Mouse (Mus musculus) intestine, embryonic 14.5 days (tissue): ENCODE measurements around the gene Nlrp4c. TPM values are rescaled to one million over a fixed set of nuclear protein-coding genes. Genes with fewer than 3 reads are reported as not detected.
A peak's percentile ranks its signal among the peaks of the same experiment; 100 is the strongest.

ENCODE experiments used
- ATAC-seq: fragments of 200-750 bp; cut with Nextera tagmentation; replicated peaks from 2 replicates; pipeline ENCODE4 v1.8.0; 2017; ENCODE audit warnings: low read depth, moderate number of reproducible peaks, moderate TSS enrichment, moderate library complexity; ENCODE audit not compliant: low FRiP score, low TSS enrichment
- DNase-seq: peaks from one replicate; pipeline ENCODE4 v3.0.0-alpha.2; 2018; ENCODE audit warnings: low spot score
- H3K27ac ChIP-seq: fragments of 300-500 bp; sonication (generic); 2 replicates; pipeline ENCODE4 v1.5.1; 2014; ENCODE audit warnings: low read depth, mild to moderate bottlenecking, control low read depth
- H3K27me3 ChIP-seq: fragments of 300-500 bp; sonication (generic); replicated peaks from 2 replicates; pipeline ENCODE4 v1.6.1; 2014; ENCODE audit warnings: low read length, control low read depth; ENCODE audit not compliant: control insufficient read depth, insufficient read depth
- H3K36me3 ChIP-seq: fragments of 300-500 bp; sonication (generic); 2 replicates; pipeline ENCODE4 v1.6.1; 2014; ENCODE audit warnings: low read length, control low read depth; ENCODE audit not compliant: control insufficient read depth, insufficient read depth
- H3K4me1 ChIP-seq: fragments of 300-500 bp; sonication (generic); replicated peaks from 2 replicates; pipeline ENCODE4 v1.6.1; 2014; ENCODE audit warnings: low read length, control low read depth, mixed read lengths; ENCODE audit not compliant: control insufficient read depth, insufficient read depth
- H3K4me2 ChIP-seq: fragments of 300-500 bp; sonication (generic); 2 replicates; pipeline ENCODE4 v1.6.1; 2014; ENCODE audit warnings: low read length
- H3K4me3 ChIP-seq: fragments of 300-500 bp; sonication (generic); 2 replicates; pipeline ENCODE4 v1.5.1; 2014; ENCODE audit warnings: low read depth, low read length, control low read depth, mixed read lengths
- H3K9ac ChIP-seq: fragments of 300-500 bp; sonication (generic); 2 replicates; pipeline ENCODE4 v1.6.1; 2014; ENCODE audit warnings: mild to moderate bottlenecking, low read length
- H3K9me3 ChIP-seq: fragments of 300-500 bp; sonication (generic); 2 replicates; pipeline ENCODE4 v1.6.1; 2016; ENCODE audit warnings: low read length, control low read depth; ENCODE audit not compliant: control insufficient read depth
- WGBS: fragments of 180-500 bp; shearing (Covaris S2); extraction: QIAGEN DNeasy Blood & Tissue Kit; methylation state at CpG from one replicate; pipeline ENCODE4 v1.1.7; 2014; 5-methylcytosine and 5-hydroxymethylcytosine counted together
- polyA plus RNA-seq: library from polyadenylated mRNA; unstranded; fragments of >200 nt; fragmentation: Nextera tagmentation; extraction: Ambion mirVana; gene quantifications from 2 replicates; pipeline ENCODE4 v1.2.1, GENCODE M21; 2014

Nlrp4c gene
- polyA plus RNA-seq, 1 experiment from 2014 or later, result not detected

GRCm38 (mm10) chr7:6153131-6153530, 108.2 kb downstream of the Nlrp4c start:
- Histone ChIP-seq H3K4me2 (no peak overlapping the region), H3K27me3 (no peaks in the 10 kb centered on the region), H3K9me3 (no peaks in the 10 kb centered on the region), H3K9ac (no peak overlapping the region), H3K4me3 (no peak overlapping the region), H3K27ac (no peak overlapping the region), H3K4me1 (peaks cover 13% of the 10 kb centered on the region; the same call in 1 of the 2 replicates), H3K36me3 (no peaks in the 10 kb centered on the region)
- no peak for ATAC-seq
- 93% methylated on average over 3 of the region's 3 CpGs for WGBS
- no peak for DNase-seq

GRCm38 (mm10) chr7:6154164-6154563, 109.2 kb downstream of the Nlrp4c start:
- WGBS, result 77% methylated on average over 5 of the region's 5 CpGs
- H3K27ac ChIP-seq, result peak overlapping the region; percentile 82; the same call in 1 of the 2 replicates
- no peaks in the 10 kb centered on the region for H3K9me3 ChIP-seq
- no peaks in the 10 kb centered on the region for H3K27me3 ChIP-seq
- H3K4me2 ChIP-seq, result peak overlapping the region; percentile 74
- H3K36me3 ChIP-seq, result no peaks in the 10 kb centered on the region
- H3K4me1 ChIP-seq, result peaks cover 13% of the 10 kb centered on the region; the same call in 1 of the 2 replicates
- H3K4me3 ChIP-seq, result peak overlapping the region; percentile 82; the same call in 1 of the 2 replicates
- DNase-seq (no peak), ATAC-seq (no peak)
- peak overlapping the region; percentile 94 for H3K9ac ChIP-seq

Other genes with a start within 250 kb of the Nlrp4c start
- gene Vmn1r63, start 239.7 kb upstream of the Nlrp4c start, polyA plus RNA-seq, result not detected in 2 replicates
- not detected in 2 replicates for gene Vmn1r64, start 160.6 kb upstream of the Nlrp4c start, polyA plus RNA-seq
- gene Vmn1r65, start 34.2 kb upstream of the Nlrp4c start, polyA plus RNA-seq, result not detected in 2 replicates
- gene Zfp787, start 110.8 kb downstream of the Nlrp4c start, polyA plus RNA-seq, result 14.2 and 14.6 TPM in 2 replicates
- gene Zfp444, start 127.1 kb downstream of the Nlrp4c start, polyA plus RNA-seq, result 49.9 and 54.0 TPM in 2 replicates
- gene Galp, start 151.9 kb downstream of the Nlrp4c start, polyA plus RNA-seq, result not detected in 2 replicates
- gene Zscan5b, start 177.1 kb downstream of the Nlrp4c start, polyA plus RNA-seq, result not detected in 2 replicates
- gene Epp13, start 207.5 kb downstream of the Nlrp4c start, polyA plus RNA-seq, result not detected in 2 replicates
- gene Zfp667, start 241.4 kb downstream of the Nlrp4c start, polyA plus RNA-seq, result 5.7 and 7.9 TPM in 2 replicates